Mouse (Mus musculus) gastrocnemius, postnatal 4 days (tissue): Measurements from ENCODE around the gene Dpyd. TPM values are rescaled to one million over a fixed set of nuclear protein-coding genes. Genes with fewer than 3 reads are reported as not detected.

Source experiments
- DNase-seq, 2 experiments: peaks; one replicate each; pipeline ENCODE4 v3.0.0; 2021 to 2022; ENCODE audit warnings: low spot score in 2 of 2, mixed read lengths in 2 of 2
- total RNA-seq, 2 experiments: library from RNA; stranded (reverse); gene quantifications; 2 replicates each; pipeline ENCODE4 v1.2.3; 2021

The Dpyd gene
- total RNA-seq, 2 experiments from 2014 or later: 6.6 to 7.0 TPM

GRCm38 (mm10) chr3:119333335-119334305 lies 771.7 kb downstream of the Dpyd start:
- no peak for DNase-seq

DNA sequence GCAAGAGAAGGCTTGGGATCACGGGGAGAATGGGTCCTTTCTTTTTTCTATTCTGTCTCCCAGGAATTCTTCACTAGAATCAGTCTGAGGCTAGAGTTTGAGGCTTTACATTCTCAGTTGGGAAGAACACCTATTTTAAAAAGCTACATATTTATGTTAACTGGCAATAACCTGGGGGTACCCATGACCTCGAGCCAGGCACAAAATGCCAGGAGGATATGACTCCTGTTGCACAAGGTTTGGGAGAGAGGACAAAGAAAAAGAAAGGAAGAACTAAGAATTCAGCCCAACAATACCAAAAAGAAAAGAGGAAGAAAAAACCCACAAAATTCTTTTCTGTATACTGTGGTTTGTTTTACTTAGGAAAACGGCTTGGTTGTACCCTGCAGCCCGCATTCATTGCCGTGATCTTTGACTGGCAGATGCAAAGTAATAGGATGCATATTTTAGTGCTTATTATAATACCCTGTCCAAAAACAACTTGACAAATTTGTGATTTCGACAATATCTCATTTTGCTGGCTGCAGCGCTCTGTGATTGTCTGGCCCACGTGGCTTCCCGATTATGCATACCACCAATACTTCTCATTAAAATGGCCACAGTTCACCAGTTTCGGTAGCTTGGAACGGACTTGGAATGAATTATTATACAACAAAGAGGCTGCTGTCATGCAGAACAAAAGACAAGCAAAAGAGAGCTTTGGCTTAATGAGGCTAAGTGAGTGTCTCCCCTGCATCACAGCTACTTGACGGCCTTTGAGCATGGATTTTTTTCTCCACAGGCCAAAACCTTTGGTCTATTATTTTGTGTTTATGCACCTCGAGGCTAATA lies 799.8 kb downstream of the Dpyd start:
- no peak for DNase-seq

DNA sequence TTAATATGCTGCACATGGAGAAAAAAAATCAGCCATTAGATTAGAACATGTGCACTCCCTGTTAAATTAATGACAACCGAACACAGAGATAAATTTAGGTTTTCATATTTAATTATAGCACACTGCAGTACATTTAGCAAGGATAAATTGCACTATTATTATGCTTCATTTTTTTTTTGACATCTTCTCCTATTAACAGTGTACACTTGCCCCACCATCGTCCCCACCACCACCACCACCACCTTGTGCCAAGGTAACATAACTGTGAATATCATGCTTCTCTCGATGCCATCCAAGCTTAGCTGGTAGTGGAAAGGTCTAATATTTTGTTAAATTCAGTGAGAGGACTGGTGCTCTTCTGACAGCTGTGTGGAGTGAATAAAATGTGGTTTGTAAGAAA lies 800.5 kb downstream of the Dpyd start:
- no peak for DNase-seq

- DNase-seq: no peak
Observed at GRCm38 (mm10) chr3:119368931-119369330, 807.0 kb downstream of the Dpyd start.

DNA sequence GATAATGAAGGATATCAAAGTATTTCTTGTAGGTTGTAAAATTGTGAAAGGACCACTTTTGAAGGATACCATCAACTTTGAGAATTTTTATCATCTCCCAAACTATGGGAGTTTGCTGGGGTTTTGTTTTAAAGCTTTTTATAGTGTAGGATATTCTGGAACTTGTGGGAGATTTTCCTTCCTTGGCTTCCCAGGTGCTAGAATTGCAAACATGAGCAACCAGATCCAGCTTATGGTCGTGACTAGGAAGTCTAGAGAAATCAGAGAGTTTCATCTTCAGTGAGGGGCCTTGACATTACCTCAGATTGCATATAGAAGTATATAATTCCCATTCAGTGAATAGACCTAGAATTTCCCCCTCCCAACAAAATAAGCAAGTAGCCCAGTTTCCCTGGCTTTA lies 819.2 kb downstream of the Dpyd start:
- DNase-seq: no peak

DNA sequence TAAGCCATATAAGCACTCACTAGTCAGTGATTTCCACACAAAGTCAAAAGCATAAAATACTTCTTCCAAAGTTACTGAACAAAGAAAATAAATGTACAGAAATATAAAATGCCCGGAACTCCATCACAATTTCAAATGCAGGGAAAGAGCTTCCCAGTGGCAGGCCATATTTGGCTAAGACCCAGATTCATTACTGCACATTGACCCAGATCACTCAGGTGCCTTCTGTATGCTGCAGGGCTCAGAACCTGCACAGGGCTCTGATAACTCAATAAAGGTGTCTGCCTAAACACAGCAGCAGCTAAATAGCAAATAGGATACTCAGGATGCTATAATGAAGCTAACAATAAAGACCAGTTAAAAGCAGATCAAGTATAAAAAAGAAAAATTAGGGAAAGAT lies 820.5 kb downstream of the Dpyd start:
- no peak for DNase-seq

DNA sequence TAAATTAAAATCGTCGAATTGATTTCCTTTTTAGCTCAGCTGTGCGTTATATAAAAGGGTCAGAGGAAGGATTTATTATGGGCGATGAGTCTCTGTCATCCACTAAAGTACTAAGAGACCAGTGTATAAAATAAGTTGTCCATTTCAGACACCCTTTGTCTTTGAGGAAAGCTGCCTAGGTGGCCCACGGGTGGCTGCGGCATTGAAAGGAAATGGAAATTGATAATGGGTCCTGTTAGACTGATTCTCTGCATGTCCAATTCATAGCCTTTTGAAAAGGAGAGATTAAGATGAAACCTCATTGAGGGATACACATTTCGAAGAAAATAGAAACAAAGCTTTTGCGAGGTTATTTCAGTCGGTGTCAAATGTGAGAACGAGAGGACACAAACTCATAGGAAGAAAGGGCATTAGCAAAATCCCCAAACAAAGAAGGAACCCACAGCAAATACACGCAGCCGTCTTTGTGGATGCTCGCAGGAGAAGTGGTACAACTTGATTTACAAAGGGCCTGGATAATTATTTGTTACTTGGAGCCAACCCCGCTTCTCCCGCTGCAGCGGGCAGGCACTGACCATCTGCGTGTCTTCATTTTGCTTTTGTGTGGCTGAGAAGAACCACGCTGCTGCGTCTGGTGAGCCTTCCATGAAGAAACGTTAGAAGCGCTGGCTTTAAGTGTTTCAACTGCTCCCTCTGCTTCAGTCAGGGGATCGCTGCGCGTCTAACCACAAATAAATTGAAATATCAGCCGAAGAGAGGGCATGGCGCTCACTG lies 825.6 kb downstream of the Dpyd start:
- DNase-seq: no peak

DNA sequence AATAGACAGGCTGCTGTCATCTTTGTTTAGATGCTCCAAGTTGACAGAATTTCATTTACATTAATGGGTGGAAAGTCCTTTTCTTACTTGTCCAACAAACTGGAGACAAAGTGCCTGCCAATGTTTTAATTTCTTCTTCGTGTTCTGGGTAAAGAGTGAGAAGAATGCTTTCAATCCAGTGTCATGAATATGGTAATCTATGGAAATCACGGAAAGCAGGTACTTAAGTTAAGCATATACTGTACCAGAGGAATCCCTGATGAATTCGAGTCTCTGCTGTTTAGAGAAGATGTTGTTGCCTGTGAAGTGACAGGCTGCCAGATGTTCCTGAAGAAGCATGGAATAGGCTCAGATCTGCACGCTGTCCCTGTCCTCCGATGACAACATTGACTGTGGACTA lies 835.3 kb downstream of the Dpyd start:
- DNase-seq: no peak

- DNase-seq: no peak
Observed at GRCm38 (mm10) chr3:119402836-119403728, 841.2 kb downstream of the Dpyd start.

DNA sequence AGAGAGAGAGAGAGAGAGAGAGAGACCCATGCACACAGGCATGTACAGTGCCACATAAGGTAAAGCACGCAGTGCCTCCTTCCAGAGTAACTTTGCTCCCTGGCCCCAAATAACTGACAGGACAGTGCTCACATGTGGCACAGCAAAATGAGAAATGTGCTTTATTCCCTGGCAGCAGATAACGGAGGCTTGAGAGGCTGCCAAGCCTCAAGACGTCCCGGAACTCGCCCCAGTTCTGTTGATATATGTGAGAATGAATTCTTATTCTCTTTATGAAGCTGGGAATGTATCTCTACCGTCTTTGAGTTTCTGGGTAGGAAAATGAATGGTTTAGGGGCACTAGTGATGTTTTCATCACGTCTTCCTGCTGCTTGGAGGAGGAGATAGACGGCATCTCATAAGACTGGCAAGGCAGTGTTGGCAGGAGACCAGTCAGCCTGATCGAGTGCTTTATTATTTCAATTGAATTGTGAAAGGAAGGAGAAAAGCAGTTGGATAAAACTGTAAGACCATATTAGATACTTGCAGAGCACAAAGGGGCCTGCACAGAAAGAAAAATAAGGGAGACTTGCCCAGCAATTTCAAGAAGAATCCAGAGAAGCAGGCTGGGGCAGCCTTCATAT lies 857.3 kb downstream of the Dpyd start:
- no peak for DNase-seq

GRCm38 (mm10) chr3:119419745-119420144 lies 857.8 kb downstream of the Dpyd start:
- DNase-seq: no peak

- no peak for DNase-seq
Observed at GRCm38 (mm10) chr3:119431339-119431738, 869.4 kb downstream of the Dpyd start.

GRCm38 (mm10) chr3:119431757-119432156 lies 869.8 kb downstream of the Dpyd start:
- no peak for DNase-seq

DNA sequence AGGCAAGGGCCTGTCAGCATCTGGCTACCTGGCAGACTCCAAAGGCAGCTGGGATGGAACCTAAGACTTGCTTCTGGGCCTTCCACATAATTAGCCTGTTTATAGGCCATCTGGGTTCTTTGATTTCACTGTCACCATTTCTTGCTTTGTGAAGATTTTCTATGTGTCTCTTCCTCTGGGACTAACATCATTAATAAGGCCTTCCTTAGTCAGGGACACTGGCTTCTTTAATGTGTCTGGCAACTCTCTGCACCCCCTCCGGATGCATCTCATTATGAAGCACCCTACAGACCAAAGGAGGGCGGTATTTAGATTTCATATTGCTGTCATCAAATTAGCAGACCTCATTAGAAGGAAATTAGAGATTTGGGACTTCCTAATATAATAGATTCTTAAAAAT lies 885.6 kb downstream of the Dpyd start:
- DNase-seq: no peak

DNA sequence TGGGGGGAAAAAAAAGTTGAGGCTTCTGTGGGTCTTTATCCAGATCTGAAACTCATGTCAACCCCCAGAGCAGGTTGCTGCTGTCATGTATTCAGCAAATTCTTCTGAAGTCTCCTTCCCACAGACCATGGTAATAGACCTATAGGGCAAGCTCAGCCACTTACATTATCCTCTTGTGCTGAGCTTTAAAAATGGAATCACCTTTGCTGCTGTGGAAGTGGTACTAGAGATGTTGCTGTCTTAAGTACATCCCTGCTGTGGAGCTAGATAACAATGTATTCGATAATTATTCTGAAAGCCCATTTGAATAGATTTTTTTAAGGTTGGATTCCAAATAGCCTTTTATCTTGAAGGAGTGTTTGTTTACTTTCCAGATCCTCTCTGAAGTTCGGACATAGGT lies 902.1 kb downstream of the Dpyd start:
- DNase-seq: no peak

- no peak for DNase-seq
Observed at GRCm38 (mm10) chr3:119464479-119464878, 902.5 kb downstream of the Dpyd start.

DNA sequence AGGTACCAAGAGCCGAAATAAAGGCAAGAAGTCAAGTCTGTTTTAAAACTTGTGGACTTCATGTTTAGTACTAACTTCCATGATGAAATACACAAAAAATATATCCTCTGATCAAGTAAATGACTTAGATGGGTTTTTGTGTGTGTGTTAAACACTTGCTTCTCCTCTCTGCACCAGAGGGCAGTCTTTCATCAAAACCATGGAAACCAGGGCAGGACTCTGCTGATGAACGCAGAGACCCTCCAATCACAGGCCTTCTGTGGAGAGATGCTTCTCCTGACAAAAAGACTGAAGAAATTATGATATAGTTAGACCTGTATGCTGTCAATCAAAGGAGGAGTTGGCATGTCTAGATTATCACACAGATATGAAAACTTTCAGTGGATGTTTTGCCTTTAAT lies 905.8 kb downstream of the Dpyd start:
- DNase-seq: no peak
